Mouse (Mus musculus): ENCODE measurements around the gene Cobll1. TPM values are rescaled to one million over a fixed set of nuclear protein-coding genes. Genes with fewer than 3 reads are reported as not detected.

Cobll1 gene
- polyA plus RNA-seq, 1 experiment from 2014 or later, result 3.3 TPM

GRCm38 (mm10) chr2:65077544-65077943, 161.7 kb downstream of the Cobll1 start:
- H3K9ac ChIP-seq (replicated peaks; ENCODE audit: low read depth, low read length), result no peak overlapping the region
- WGBS, result 63% methylated on average over 3 of the region's 3 CpGs
- ATAC-seq, result no peak
- H3K27ac ChIP-seq (ENCODE audit: low read length), result no peak overlapping the region
- H3K4me2 ChIP-seq (ENCODE audit: low read length), result no peak overlapping the region
- no peaks in the 10 kb centered on the region for H3K4me1 ChIP-seq (replicated peaks; ENCODE audit: control insufficient read depth, insufficient read depth, low read length)
- no peaks in the 10 kb centered on the region for H3K9me3 ChIP-seq (ENCODE audit: control insufficient read depth, low read length)
- no peaks in the 10 kb centered on the region for H3K27me3 ChIP-seq (replicated peaks; ENCODE audit: control insufficient read depth, insufficient read depth, low read length)
- no peaks in the 10 kb centered on the region for H3K36me3 ChIP-seq (ENCODE audit: control insufficient read depth, insufficient read depth)
- H3K4me3 ChIP-seq (replicated peaks; ENCODE audit: low read length), result no peak overlapping the region

GRCm38 (mm10) chr2:65075840-65076239, 163.4 kb downstream of the Cobll1 start:
- H3K4me1 ChIP-seq (replicated peaks; ENCODE audit: control insufficient read depth, insufficient read depth, low read length), result no peaks in the 10 kb centered on the region
- no peaks in the 10 kb centered on the region for H3K9me3 ChIP-seq (ENCODE audit: control insufficient read depth, low read length)
- 94% methylated on average over 5 of the region's 5 CpGs for WGBS
- no peak overlapping the region for H3K4me3 ChIP-seq (replicated peaks; ENCODE audit: low read length)
- H3K27me3 ChIP-seq (replicated peaks; ENCODE audit: control insufficient read depth, insufficient read depth, low read length), result no peaks in the 10 kb centered on the region
- no peaks in the 10 kb centered on the region for H3K36me3 ChIP-seq (ENCODE audit: control insufficient read depth, insufficient read depth)
- no peak overlapping the region for H3K27ac ChIP-seq (ENCODE audit: low read length)
- no peak for ATAC-seq
- no peak overlapping the region for H3K9ac ChIP-seq (replicated peaks; ENCODE audit: low read depth, low read length)
- H3K4me2 ChIP-seq (ENCODE audit: low read length), result no peak overlapping the region

GRCm38 (mm10) chr2:65075431-65075830, 163.8 kb downstream of the Cobll1 start:
- no peak for ATAC-seq
- WGBS, result 70% methylated on average over 4 of the region's 4 CpGs
- H3K27me3 ChIP-seq (replicated peaks; ENCODE audit: control insufficient read depth, insufficient read depth, low read length), result no peaks in the 10 kb centered on the region
- no peak overlapping the region for H3K27ac ChIP-seq (ENCODE audit: low read length)
- H3K9ac ChIP-seq (replicated peaks; ENCODE audit: low read depth, low read length), result no peak overlapping the region
- no peak overlapping the region for H3K4me3 ChIP-seq (replicated peaks; ENCODE audit: low read length)
- no peaks in the 10 kb centered on the region for H3K36me3 ChIP-seq (ENCODE audit: control insufficient read depth, insufficient read depth)
- no peaks in the 10 kb centered on the region for H3K4me1 ChIP-seq (replicated peaks; ENCODE audit: control insufficient read depth, insufficient read depth, low read length)
- no peak overlapping the region for H3K4me2 ChIP-seq (ENCODE audit: low read length)
- no peaks in the 10 kb centered on the region for H3K9me3 ChIP-seq (ENCODE audit: control insufficient read depth, low read length)

GRCm38 (mm10) chr2:65072205-65072604, 167.0 kb downstream of the Cobll1 start:
- ATAC-seq, result no peak
- no peak overlapping the region for H3K4me3 ChIP-seq (replicated peaks; ENCODE audit: low read length)
- H3K4me2 ChIP-seq (ENCODE audit: low read length), result no peak overlapping the region
- WGBS, result 55% methylated on average over 3 of the region's 3 CpGs
- H3K9ac ChIP-seq (replicated peaks; ENCODE audit: low read depth, low read length), result no peak overlapping the region
- H3K4me1 ChIP-seq (replicated peaks; ENCODE audit: control insufficient read depth, insufficient read depth, low read length), result no peaks in the 10 kb centered on the region
- no peaks in the 10 kb centered on the region for H3K36me3 ChIP-seq (ENCODE audit: control insufficient read depth, insufficient read depth)
- no peaks in the 10 kb centered on the region for H3K9me3 ChIP-seq (ENCODE audit: control insufficient read depth, low read length)
- H3K27ac ChIP-seq (ENCODE audit: low read length), result no peak overlapping the region
- no peaks in the 10 kb centered on the region for H3K27me3 ChIP-seq (replicated peaks; ENCODE audit: control insufficient read depth, insufficient read depth, low read length)

GRCm38 (mm10) chr2:65053764-65054163, 185.4 kb downstream of the Cobll1 start:
- Histone ChIP-seq H3K36me3 (ENCODE audit: control insufficient read depth, insufficient read depth) (no peaks in the 10 kb centered on the region), H3K4me3 (replicated peaks; ENCODE audit: low read length) (no peak overlapping the region), H3K27me3 (replicated peaks; ENCODE audit: control insufficient read depth, insufficient read depth, low read length) (no peaks in the 10 kb centered on the region), H3K9ac (replicated peaks; ENCODE audit: low read depth, low read length) (no peak overlapping the region), H3K9me3 (ENCODE audit: control insufficient read depth, low read length) (no peaks in the 10 kb centered on the region), H3K4me2 (ENCODE audit: low read length) (no peak overlapping the region), H3K4me1 (replicated peaks; ENCODE audit: control insufficient read depth, insufficient read depth, low read length) (no peaks in the 10 kb centered on the region), H3K27ac (ENCODE audit: low read length) (no peak overlapping the region)
- WGBS, result 94% methylated on average over 2 of the region's 2 CpGs
- ATAC-seq, result no peak

- H3K9ac ChIP-seq (replicated peaks; ENCODE audit: low read depth, low read length), result no peak overlapping the region
- no peaks in the 10 kb centered on the region for H3K27me3 ChIP-seq (replicated peaks; ENCODE audit: control insufficient read depth, insufficient read depth, low read length)
- ATAC-seq, result no peak
Measured at GRCm38 (mm10) chr2:65052191-65053012, 186.8 kb downstream of the Cobll1 start.

GRCm38 (mm10) chr2:65050776-65051175, 188.4 kb downstream of the Cobll1 start:
- Histone ChIP-seq H3K4me1 (replicated peaks; ENCODE audit: control insufficient read depth, insufficient read depth, low read length) (0 out of 2 replicates have a peak, but pooled peaks cover 2% of the 10 kb centered on the region), H3K4me3 (replicated peaks; ENCODE audit: low read length) (no peak overlapping the region), H3K36me3 (ENCODE audit: control insufficient read depth, insufficient read depth) (no peaks in the 10 kb centered on the region), H3K27me3 (replicated peaks; ENCODE audit: control insufficient read depth, insufficient read depth, low read length) (no peaks in the 10 kb centered on the region), H3K9ac (replicated peaks; ENCODE audit: low read depth, low read length) (no peak overlapping the region), H3K9me3 (ENCODE audit: control insufficient read depth, low read length) (no peaks in the 10 kb centered on the region), H3K27ac (ENCODE audit: low read length) (no peak overlapping the region), H3K4me2 (ENCODE audit: low read length) (no peak overlapping the region)
- 96% methylated on average over 3 of the region's 3 CpGs for WGBS
- ATAC-seq, result no peak

More at GRCm38 (mm10) chr2:65052191-65053012, 186.8 kb downstream of the Cobll1 start:
- Histone ChIP-seq H3K36me3 (ENCODE audit: control insufficient read depth, insufficient read depth) (no peaks in the 10 kb centered on the region), H3K27ac (ENCODE audit: low read length) (no peak overlapping the region), H3K4me2 (ENCODE audit: low read length) (no peak overlapping the region), H3K4me1 (replicated peaks; ENCODE audit: control insufficient read depth, insufficient read depth, low read length) (0 out of 2 replicates have a peak, but pooled peaks cover 2% of the 10 kb centered on the region), H3K4me3 (replicated peaks; ENCODE audit: low read length) (no peak overlapping the region), H3K9me3 (ENCODE audit: control insufficient read depth, low read length) (no peaks in the 10 kb centered on the region)
- 95% methylated on average over 6 of the region's 6 CpGs for WGBS

GRCm38 (mm10) chr2:65048234-65049017, 190.8 kb downstream of the Cobll1 start:
- no peak overlapping the region for H3K27ac ChIP-seq (ENCODE audit: low read length)
- H3K4me1 ChIP-seq (replicated peaks; ENCODE audit: control insufficient read depth, insufficient read depth, low read length), result 0 out of 2 replicates have a peak, but pooled peaks cover 2% of the 10 kb centered on the region
- 27% methylated on average over 6 of the region's 6 CpGs for WGBS
- no peak overlapping the region for H3K9ac ChIP-seq (replicated peaks; ENCODE audit: low read depth, low read length)
- no peaks in the 10 kb centered on the region for H3K36me3 ChIP-seq (ENCODE audit: control insufficient read depth, insufficient read depth)
- ATAC-seq, result peak; percentile 68
- H3K27me3 ChIP-seq (replicated peaks; ENCODE audit: control insufficient read depth, insufficient read depth, low read length), result no peaks in the 10 kb centered on the region
- no peak overlapping the region for H3K4me2 ChIP-seq (ENCODE audit: low read length)
- H3K9me3 ChIP-seq (ENCODE audit: control insufficient read depth, low read length), result no peaks in the 10 kb centered on the region
- no peak overlapping the region for H3K4me3 ChIP-seq (replicated peaks; ENCODE audit: low read length)
